Mouse (Mus musculus): Measurements from ENCODE around the gene Gm20824.
"Not testable (repeated sequence)": the region's sequence is repeated elsewhere in the genome, so short reads cannot be mapped to it uniquely, and the experiment has no call there.

The Gm20824 gene

DNA sequence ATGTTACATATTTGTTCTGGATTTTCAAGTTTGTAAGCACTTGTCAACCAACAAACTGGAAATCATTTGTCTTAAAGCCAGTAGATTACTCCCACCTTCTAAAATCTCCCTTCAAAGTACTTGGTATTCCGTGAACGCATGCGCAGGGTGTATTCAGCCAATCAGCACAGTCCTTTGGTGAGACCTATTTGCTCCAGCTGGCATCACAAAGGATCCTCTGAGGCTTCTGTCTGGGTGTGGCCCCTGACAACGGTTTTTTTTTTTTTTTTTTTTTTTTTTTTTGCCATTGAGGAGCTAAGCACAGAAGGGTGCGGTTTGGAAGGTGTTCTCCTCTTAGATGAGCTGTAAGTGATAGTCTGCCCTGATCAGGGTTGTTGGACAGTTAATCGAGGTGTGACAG lies at the start of gene Gm20824:
Gm20824 (plus strand) TSS at position 301 of the 400 bp plus-strand sequence.
- DNase-seq (ENCODE audit: low spot score in 2 of 2), result not testable (repeated sequence)
